Mouse (Mus musculus) forebrain, embryonic 12.5 days (tissue): ENCODE results near the gene Dbndd2. TPM values are rescaled to one million over a fixed set of nuclear protein-coding genes. Genes with fewer than 3 reads are reported as not detected.

Experiments used
- ATAC-seq: fragments of 200-750 bp; cut with Nextera tagmentation; 2 replicates; pipeline ENCODE4 v1.8.0; 2017; ENCODE audit warnings: moderate TSS enrichment; ENCODE audit not compliant: low FRiP score
- H3K27ac ChIP-seq: fragments of 300-500 bp; sonication (generic); 2 replicates; pipeline ENCODE4 v1.5.1; 2016; ENCODE audit warnings: mild to moderate bottlenecking
- H3K27me3 ChIP-seq: fragments of 300-500 bp; sonication (generic); 2 replicates; pipeline ENCODE4 v1.6.1; 2016; ENCODE audit warnings: mild to moderate bottlenecking
- H3K36me3 ChIP-seq: fragments of 300-500 bp; sonication (generic); replicated peaks from 2 replicates; pipeline ENCODE4 v1.6.1; 2016; ENCODE audit warnings: mild to moderate bottlenecking
- H3K4me1 ChIP-seq: fragments of 300-500 bp; sonication (generic); 2 replicates; pipeline ENCODE4 v1.6.1; 2016
- H3K4me2 ChIP-seq: fragments of 300-500 bp; sonication (generic); 2 replicates; pipeline ENCODE4 v1.6.1; 2016; ENCODE audit warnings: mild to moderate bottlenecking, moderate library complexity
- H3K4me3 ChIP-seq: fragments of 300-500 bp; sonication (generic); replicated peaks from 2 replicates; pipeline ENCODE4 v1.5.1; 2016; ENCODE audit warnings: mild to moderate bottlenecking
- H3K9ac ChIP-seq: fragments of 300-500 bp; sonication (generic); 2 replicates; pipeline ENCODE4 v1.6.1; 2016; ENCODE audit warnings: mild to moderate bottlenecking
- H3K9me3 ChIP-seq: fragments of 300-500 bp; sonication (generic); 2 replicates; pipeline ENCODE4 v1.6.1; 2016
- WGBS: fragments of 180-500 bp; shearing (Covaris S2); methylation state at CpG from one replicate; pipeline ENCODE4 v1.1.7; 2016; 5-methylcytosine and 5-hydroxymethylcytosine counted together
- polyA plus RNA-seq: library from polyadenylated mRNA; unstranded; fragments of >200 nt; fragmentation: Nextera tagmentation; extraction: Ambion mirVana; gene quantifications from 2 replicates; pipeline ENCODE4 v1.2.1, GENCODE M21; 2016

Gene Dbndd2
- polyA plus RNA-seq, 1 experiment from 2014 or later: 4.6 TPM

- no peak overlapping the region for H3K4me3 ChIP-seq
- WGBS: 51% methylated on average over 2 of the region's 2 CpGs
- H3K9ac ChIP-seq: no peak overlapping the region
- no peak for ATAC-seq
- 0 out of 2 replicates have a peak, but pooled peaks cover 5% of the 10 kb centered on the region for H3K27me3 ChIP-seq
- no peaks in the 10 kb centered on the region for H3K9me3 ChIP-seq
- H3K4me2 ChIP-seq: no peak overlapping the region
- H3K36me3 ChIP-seq: peaks cover 7% of the 10 kb centered on the region
- peaks cover 14% of the 10 kb centered on the region for H3K4me1 ChIP-seq
- H3K27ac ChIP-seq: no peak overlapping the region
Measured at GRCm38 (mm10) chr2:164494126-164494525, 8.2 kb downstream of the Dbndd2 start.

GRCm38 (mm10) chr2:164496331-164496730 is 10.4 kb downstream of the Dbndd2 start:
- H3K27me3 ChIP-seq: 0 out of 2 replicates have a peak, but pooled peaks cover 5% of the 10 kb centered on the region
- no peak for ATAC-seq
- no peaks in the 10 kb centered on the region for H3K9me3 ChIP-seq
- H3K4me1 ChIP-seq: peaks cover 14% of the 10 kb centered on the region
- H3K27ac ChIP-seq: no peak overlapping the region
- no peak overlapping the region for H3K9ac ChIP-seq
- peaks cover 15% of the 10 kb centered on the region for H3K36me3 ChIP-seq
- H3K4me2 ChIP-seq: peak overlapping the region; percentile 97
- WGBS: 66% methylated on average over 1 of the region's 1 CpGs
- no peak overlapping the region for H3K4me3 ChIP-seq

DNA sequence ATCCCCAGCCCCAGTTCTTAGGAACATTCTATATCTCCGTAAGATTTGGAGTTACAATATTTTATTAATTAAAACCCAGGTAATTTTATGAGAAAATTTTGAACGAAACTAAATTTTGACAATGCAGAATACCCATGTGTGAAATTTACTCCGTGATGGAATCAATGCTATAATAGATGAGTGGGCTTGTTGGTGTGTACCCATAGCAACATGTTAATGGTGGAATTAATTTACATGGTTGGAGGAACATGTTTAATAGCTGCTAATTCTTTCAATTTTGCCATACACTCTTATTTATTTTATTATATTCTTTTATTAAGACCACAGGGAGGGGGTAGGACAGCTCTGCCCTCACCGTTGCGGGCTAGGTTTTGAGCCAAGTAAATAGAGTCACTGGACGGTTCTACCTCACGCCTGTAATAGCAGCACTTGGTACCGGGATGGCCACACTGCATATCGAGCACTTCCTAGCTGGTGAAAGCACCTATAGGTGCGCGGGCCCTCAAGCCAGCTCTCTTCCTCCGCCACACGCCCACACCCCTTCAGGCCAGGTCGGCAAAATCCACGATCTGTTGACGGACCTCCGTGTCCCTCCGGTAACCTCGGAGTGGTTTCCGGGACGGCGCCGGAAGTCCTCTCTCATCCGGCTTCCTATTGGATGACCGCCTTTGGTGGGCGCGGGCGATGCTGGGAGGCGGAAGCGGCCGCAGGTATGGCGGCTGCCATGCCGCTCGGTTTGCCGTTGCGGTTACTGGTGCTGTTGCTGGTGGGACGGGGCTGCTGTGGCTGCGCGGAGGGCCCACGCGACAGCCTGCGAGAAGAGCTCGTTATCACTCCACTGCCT is 11.2 kb downstream of the Dbndd2 start, which contains the start of gene Pigt:
Pigt (plus strand) TSS at position 674 of the 844 bp plus-strand sequence.
- peak within 1 kb of the TSS; percentile 97 for H3K4me2 ChIP-seq
- H3K36me3 ChIP-seq: peaks cover 22% of the 10 kb centered on the region
- H3K9me3 ChIP-seq: no peaks in the 10 kb centered on the region
- H3K9ac ChIP-seq: peak within 1 kb of the TSS; percentile 74
- peak within 1 kb of the TSS; percentile 46; the same call in 1 of the 2 replicates for H3K27ac ChIP-seq
- H3K27me3 ChIP-seq: 0 out of 2 replicates have a peak, but pooled peaks cover 5% of the 10 kb centered on the region
- 4% methylated on average over 43 of the region's 43 CpGs for WGBS
- ATAC-seq: peak; percentile 95
- peak within 1 kb of the TSS; percentile 89 for H3K4me3 ChIP-seq
- H3K4me1 ChIP-seq: peaks cover 14% of the 10 kb centered on the region

DNA sequence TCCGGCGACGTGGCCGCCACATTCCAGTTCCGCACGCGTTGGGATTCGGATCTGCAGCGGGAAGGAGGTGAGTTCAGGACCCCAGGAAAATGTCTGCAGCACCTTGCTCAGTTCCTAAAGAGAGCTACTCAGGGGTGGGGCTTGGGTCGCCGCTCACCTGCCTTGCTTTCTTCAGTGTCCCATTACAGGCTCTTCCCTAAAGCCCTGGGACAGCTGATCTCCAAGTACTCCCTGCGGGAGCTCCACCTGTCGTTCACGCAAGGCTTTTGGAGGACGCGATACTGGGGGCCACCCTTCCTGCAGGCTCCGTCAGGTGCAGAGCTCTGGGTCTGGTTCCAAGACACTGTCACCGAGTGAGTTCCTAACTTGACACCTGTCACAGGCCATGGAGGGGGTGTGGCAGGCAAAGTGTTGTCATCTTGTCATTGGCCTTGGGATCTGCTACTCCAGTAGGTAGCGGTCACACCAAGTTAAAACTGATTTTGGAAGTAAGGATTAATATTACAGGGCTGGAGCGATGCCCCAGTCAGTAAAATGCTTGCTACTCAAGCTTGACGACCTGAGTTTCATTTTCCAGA is 11.9 kb downstream of the Dbndd2 start:
- peak overlapping the region; percentile 46; the same call in 1 of the 2 replicates for H3K27ac ChIP-seq
- peak overlapping the region; percentile 89 for H3K4me3 ChIP-seq
- 5% methylated on average over 21 of the region's 21 CpGs for WGBS

GRCm38 (mm10) chr2:164499317-164499716 is 13.4 kb downstream of the Dbndd2 start:
- WGBS: 73% methylated on average over 5 of the region's 5 CpGs
- Histone ChIP-seq H3K36me3 (peaks cover 44% of the 10 kb centered on the region), H3K27me3 (0 out of 2 replicates have a peak, but pooled peaks cover 3% of the 10 kb centered on the region), H3K4me3 (no peak overlapping the region), H3K4me2 (no peak overlapping the region), H3K9ac (no peak overlapping the region), H3K9me3 (no peaks in the 10 kb centered on the region; the same call in 1 of the 2 replicates), H3K4me1 (peaks cover 14% of the 10 kb centered on the region), H3K27ac (no peak overlapping the region)
- ATAC-seq: no peak

More for the DNA sequence above, 11.9 kb downstream of the Dbndd2 start:
- peaks cover 14% of the 10 kb centered on the region for H3K4me1 ChIP-seq
- H3K27me3 ChIP-seq: 0 out of 2 replicates have a peak, but pooled peaks cover 5% of the 10 kb centered on the region
- H3K4me2 ChIP-seq: peak overlapping the region; percentile 97
- no peaks in the 10 kb centered on the region for H3K9me3 ChIP-seq
- H3K9ac ChIP-seq: peak overlapping the region; percentile 74
- ATAC-seq: peak; percentile 42; the same call in 1 of the 2 replicates
- peaks cover 29% of the 10 kb centered on the region for H3K36me3 ChIP-seq

DNA sequence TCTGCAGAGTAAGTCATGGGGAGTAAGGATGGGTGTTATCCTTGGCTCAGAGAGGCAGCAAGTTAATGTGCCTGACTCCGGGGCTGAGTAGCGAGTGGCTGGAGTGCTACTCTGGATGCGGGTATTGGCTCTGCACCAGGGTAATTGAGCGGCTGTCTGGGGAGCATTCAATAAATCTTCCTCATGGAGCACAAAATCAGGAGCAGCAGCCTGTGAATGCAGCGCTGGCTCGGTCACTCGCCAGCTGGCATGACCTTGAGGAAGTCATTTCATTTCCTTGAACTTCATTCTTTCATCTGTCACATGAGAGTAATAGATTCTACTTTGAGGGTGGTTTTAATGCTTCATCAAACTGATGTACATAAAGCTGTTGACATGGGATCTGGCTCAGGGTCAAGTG is 14.6 kb downstream of the Dbndd2 start:
- Histone ChIP-seq H3K4me3 (no peak overlapping the region), H3K27me3 (no peaks in the 10 kb centered on the region), H3K4me1 (peaks cover 14% of the 10 kb centered on the region), H3K9me3 (no peaks in the 10 kb centered on the region; the same call in 1 of the 2 replicates), H3K9ac (no peak overlapping the region), H3K4me2 (no peak overlapping the region), H3K36me3 (peaks cover 56% of the 10 kb centered on the region), H3K27ac (no peak overlapping the region)
- WGBS: 93% methylated on average over 7 of the region's 7 CpGs
- no peak for ATAC-seq

GRCm38 (mm10) chr2:164504919-164505318 is 19.0 kb downstream of the Dbndd2 start:
- no peaks in the 10 kb centered on the region for H3K27me3 ChIP-seq
- WGBS: 95% methylated on average over 3 of the region's 3 CpGs
- ATAC-seq: no peak
- no peaks in the 10 kb centered on the region; the same call in 1 of the 2 replicates for H3K9me3 ChIP-seq
- H3K4me3 ChIP-seq: no peak overlapping the region
- H3K27ac ChIP-seq: no peak overlapping the region
- peaks cover 69% of the 10 kb centered on the region for H3K36me3 ChIP-seq
- H3K9ac ChIP-seq: no peak overlapping the region
- no peaks in the 10 kb centered on the region for H3K4me1 ChIP-seq
- no peak overlapping the region for H3K4me2 ChIP-seq

DNA sequence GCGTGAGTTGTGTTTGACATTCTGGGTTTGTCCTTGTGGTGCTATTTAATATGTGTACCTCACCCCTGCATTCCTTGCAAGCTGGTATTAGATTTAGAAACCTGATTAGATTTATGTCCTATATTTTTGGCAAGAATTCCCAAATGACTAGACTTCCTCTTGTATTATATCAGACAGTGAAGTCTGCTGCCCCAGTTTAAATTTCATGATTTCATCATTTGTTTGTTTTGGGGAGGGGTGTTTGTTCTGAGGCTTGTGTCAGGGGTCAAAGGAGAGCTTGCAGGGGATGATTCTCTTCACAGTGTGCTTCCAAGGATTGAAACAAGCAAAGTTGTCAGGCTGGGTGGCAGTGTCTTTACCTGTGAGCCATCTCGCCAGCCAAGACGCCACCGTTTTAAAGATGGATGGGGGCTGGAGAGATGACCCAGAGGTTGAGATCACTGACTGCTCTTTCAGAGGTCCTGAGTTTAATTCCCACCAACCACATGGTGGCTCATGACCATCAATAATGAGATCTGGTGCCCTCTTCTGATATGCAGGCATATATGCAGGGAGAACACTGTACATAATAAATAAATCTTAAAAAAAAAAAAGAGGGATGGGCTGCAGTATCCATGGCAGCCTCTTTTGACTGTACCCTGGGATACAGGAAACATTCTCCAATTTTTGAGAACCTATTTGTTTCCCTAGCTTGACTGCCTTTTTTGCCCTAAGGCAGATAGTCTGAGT is 19.9 kb downstream of the Dbndd2 start:
- no peak overlapping the region for H3K27ac ChIP-seq
- peaks cover 62% of the 10 kb centered on the region for H3K36me3 ChIP-seq
- no peaks in the 10 kb centered on the region for H3K4me1 ChIP-seq
- H3K4me3 ChIP-seq: no peak overlapping the region
- H3K9ac ChIP-seq: no peak overlapping the region
- H3K4me2 ChIP-seq: no peak overlapping the region
- H3K9me3 ChIP-seq: no peaks in the 10 kb centered on the region; the same call in 1 of the 2 replicates
- 93% methylated on average over 4 of the region's 4 CpGs for WGBS
- no peaks in the 10 kb centered on the region for H3K27me3 ChIP-seq
- ATAC-seq: no peak

DNA sequence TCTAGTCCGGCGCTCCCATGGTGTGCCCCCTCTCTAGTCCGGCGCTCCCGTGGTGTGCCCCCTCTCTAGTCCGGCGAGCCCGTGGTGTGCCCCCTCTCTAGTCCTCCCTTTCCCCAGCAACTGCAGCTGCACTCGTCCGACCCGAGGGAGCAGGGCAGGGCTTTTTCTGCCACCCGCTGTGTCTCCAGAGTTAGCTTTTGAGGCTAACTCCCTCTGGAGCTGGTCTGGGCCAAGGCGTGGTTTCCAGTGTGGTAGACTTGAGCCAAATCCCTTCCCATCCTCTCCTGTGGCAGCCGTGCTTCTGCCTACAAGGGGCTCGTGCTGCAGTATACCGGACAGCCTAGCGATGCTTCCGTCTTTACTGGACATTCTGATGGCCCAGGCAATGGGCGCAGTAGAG is 21.9 kb downstream of the Dbndd2 start:
- Histone ChIP-seq H3K4me3 (no peak overlapping the region), H3K9ac (no peak overlapping the region), H3K4me1 (no peaks in the 10 kb centered on the region), H3K27ac (no peak overlapping the region), H3K27me3 (no peaks in the 10 kb centered on the region), H3K36me3 (peaks cover 42% of the 10 kb centered on the region), H3K9me3 (no peaks in the 10 kb centered on the region; the same call in 1 of the 2 replicates), H3K4me2 (no peak overlapping the region)
- WGBS: 86% methylated on average over 19 of the region's 19 CpGs
- ATAC-seq: no peak

GRCm38 (mm10) chr2:164510621-164511190 is 24.8 kb downstream of the Dbndd2 start:
- ATAC-seq: no peak
- H3K9me3 ChIP-seq: no peaks in the 10 kb centered on the region
- peaks cover 13% of the 10 kb centered on the region for H3K36me3 ChIP-seq
- H3K9ac ChIP-seq: no peak overlapping the region
- H3K4me3 ChIP-seq: no peak overlapping the region
- H3K4me2 ChIP-seq: no peak overlapping the region
- no peaks in the 10 kb centered on the region for H3K4me1 ChIP-seq
- H3K27me3 ChIP-seq: no peaks in the 10 kb centered on the region
- H3K27ac ChIP-seq: no peak overlapping the region
- WGBS: 52% methylated on average over 4 of the region's 5 CpGs

GRCm38 (mm10) chr2:164512121-164512909 is 26.4 kb downstream of the Dbndd2 start:
- Histone ChIP-seq H3K27me3 (no peaks in the 10 kb centered on the region), H3K4me2 (no peak overlapping the region), H3K27ac (no peak overlapping the region), H3K9me3 (no peaks in the 10 kb centered on the region), H3K4me3 (no peak overlapping the region), H3K9ac (no peak overlapping the region), H3K36me3 (peaks cover under 1% of the 10 kb centered on the region), H3K4me1 (no peaks in the 10 kb centered on the region)
- no peak for ATAC-seq
- WGBS: 63% methylated on average over 14 of the region's 14 CpGs
